9 mouse cellular contexts compared by ENCODE assay signal in the genomic region with DNA sequence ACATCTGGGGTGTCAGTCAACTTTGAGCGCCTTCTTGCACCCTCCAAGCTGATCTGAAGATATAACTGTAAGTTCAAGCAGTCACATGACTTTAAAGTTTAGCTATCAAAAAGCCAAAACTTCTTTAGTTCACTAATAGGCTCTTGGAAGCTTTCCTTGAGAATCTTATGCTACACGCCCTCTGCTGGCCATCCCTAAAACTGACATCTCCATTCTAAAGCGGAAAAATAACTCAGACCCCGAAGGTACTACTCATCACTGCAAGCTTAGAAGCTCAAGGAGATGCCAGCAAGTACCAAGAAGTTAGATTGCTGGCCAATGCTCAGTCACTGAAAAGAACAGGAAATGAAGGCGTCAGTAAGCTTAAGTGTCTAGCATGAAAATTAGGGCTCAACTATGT. TPM values are rescaled to one million over a fixed set of nuclear protein-coding genes. Genes with fewer than 3 reads are reported as not detected.
A peak's percentile ranks its signal among the peaks of the same experiment; 100 is the strongest.
DNase-seq lines count a peak whose midpoint lies in the region; ATAC-seq lines count a peak whose summit lies in the region.
"Had no signal": no experiment of that assay in that cellular context is flagged by ENCODE, and none has a peak within 500 bp of the region (broad histone marks: within the 10 kb centered on the region; RNA-seq: fewer than 3 reads in every experiment).

No protein-coding gene starts in this region.

- no peaks in the 10 kb centered on the region for H3K9me3 ChIP-seq in heart, embryonic 12.5 days (replicated peaks)
- H3K9me3 ChIP-seq in midbrain, embryonic 15.5 days, result no peaks in the 10 kb centered on the region

- no peak overlapping the region for H3K4me3 ChIP-seq in heart, embryonic 12.5 days
- no peak overlapping the region for H3K4me3 ChIP-seq in midbrain, embryonic 15.5 days

- peaks cover 17% of the 10 kb centered on the region for H3K4me1 ChIP-seq in heart, embryonic 12.5 days (replicated peaks)
- peaks cover 45% of the 10 kb centered on the region for H3K4me1 ChIP-seq in midbrain, embryonic 15.5 days

- H3K27ac ChIP-seq in heart, embryonic 12.5 days (ENCODE audit: poor library complexity, severe bottlenecking), result no peak overlapping the region
- peak overlapping the region; percentile 86 for H3K27ac ChIP-seq in midbrain, embryonic 15.5 days

- no peaks in the 10 kb centered on the region for H3K36me3 ChIP-seq in heart, embryonic 12.5 days
- H3K36me3 ChIP-seq in midbrain, embryonic 15.5 days (replicated peaks), result no peaks in the 10 kb centered on the region

- no peak overlapping the region for H3K4me2 ChIP-seq in heart, embryonic 12.5 days
- H3K4me2 ChIP-seq in midbrain, embryonic 15.5 days, result peak overlapping the region; percentile 38

- peak; percentile 54 for DNase-seq in heart, adult 8-10 months (ENCODE audit: low spot score)
- DNase-seq in ES-CJ7 (ENCODE audit: low read depth, low spot score), result peak; percentile 60
- DNase-seq in cerebellum, adult 8-10 months, result peak; percentile 65
- peak; percentile 56 to 73 for DNase-seq in heart, postnatal 14 days
- DNase-seq in left cerebral cortex, postnatal 10 days (ENCODE audit: extremely low spot score in 1 of 2, low spot score in 2 of 2), result peak; percentile 71 to 85
- no peak for DNase-seq in Muller cell, postnatal 12 days (ENCODE audit: inconsistent ontology term)

- intact Hi-C loops in heart, postnatal 14 days (cut with DNase I), result loop anchor here (2.0 kb wide), 2 partner anchors 29 to 69 kb away; a partner anchor contains a TSS
- intact Hi-C loops in left cerebral cortex, postnatal 10 days (cut with DNase I), result no loop called here

- peaks cover 40% of the 10 kb centered on the region for H3K27me3 ChIP-seq in heart, embryonic 12.5 days (replicated peaks)
- no peaks in the 10 kb centered on the region for H3K27me3 ChIP-seq in midbrain, embryonic 15.5 days (replicated peaks)

- 6% methylated on average over 5 of the region's 5 CpGs for WGBS in heart, embryonic 12.5 days
- WGBS in midbrain, embryonic 15.5 days, result 5% methylated on average over 5 of the region's 5 CpGs

- no peak for ATAC-seq in heart, embryonic 12.5 days (ENCODE audit: insufficient number of reproducible peaks, low FRiP score)
- ATAC-seq in midbrain, embryonic 15.5 days (replicated peaks), result no peak

- no peak overlapping the region for H3K9ac ChIP-seq in heart, embryonic 12.5 days
- H3K9ac ChIP-seq in midbrain, embryonic 15.5 days, result peak overlapping the region; percentile 23; the same call in 1 of the 2 replicates

RNA-seq across cellular contexts. Expression of a gene that starts 3.7 kb away (rescaled TPM):
- total RNA-seq in heart, adult 8-10 months (2022), result 100 to 1,000 TPM in 2 of 4 experiments, 10 to 100 TPM in 2; 65.1 to 119 (median 88.0) TPM
- 15.6 and 17.7 TPM in 2 replicates for polyA plus RNA-seq in heart, embryonic 12.5 days (2016; fragmentation: Nextera tagmentation; extraction: Ambion mirVana)
- total RNA-seq in heart, postnatal 14 days (2021), result 10 to 100 TPM; 68.7 to 78.0 TPM
- total RNA-seq in left cerebral cortex, postnatal 10 days (2021), result 100 to 1,000 TPM; 179 to 193 TPM
- 51.5 and 53.0 TPM in 2 replicates for polyA plus RNA-seq in midbrain, embryonic 15.5 days (2015; fragmentation: Nextera tagmentation; extraction: Ambion mirVana)

RNA-seq across cellular contexts. Expression of a gene that starts 23.5 kb away (rescaled TPM):
- not detected for total RNA-seq in heart, adult 8-10 months (2022)
- 0.23 and 0.49 TPM in 2 replicates for polyA plus RNA-seq in heart, embryonic 12.5 days (2016; fragmentation: Nextera tagmentation; extraction: Ambion mirVana)
- not detected for total RNA-seq in heart, postnatal 14 days (2021)
- total RNA-seq in left cerebral cortex, postnatal 10 days (2021), result not detected
- 0.29 and 0.50 TPM in 2 replicates for polyA plus RNA-seq in midbrain, embryonic 15.5 days (2015; fragmentation: Nextera tagmentation; extraction: Ambion mirVana)
- total RNA-seq: heart, postnatal 36 days had no signal

RNA-seq across cellular contexts. Expression of a gene that starts 29.5 kb away (rescaled TPM):
- total RNA-seq in heart, adult 8-10 months (2022), result 1 to 10 TPM; 4.3 to 9.8 (median 7.0) TPM
- polyA plus RNA-seq in heart, embryonic 12.5 days (2016; fragmentation: Nextera tagmentation; extraction: Ambion mirVana), result 3.4 and 3.9 TPM in 2 replicates
- 1 to 10 TPM; 6.0 to 8.4 TPM for total RNA-seq in heart, postnatal 14 days (2021)
- total RNA-seq in left cerebral cortex, postnatal 10 days (2021), result 100 to 1,000 TPM; 283 to 300 TPM
- 40.5 and 41.2 TPM in 2 replicates for polyA plus RNA-seq in midbrain, embryonic 15.5 days (2015; fragmentation: Nextera tagmentation; extraction: Ambion mirVana)

RNA-seq across cellular contexts. Expression of a gene that starts 54.4 kb away (rescaled TPM):
- 100 to 1,000 TPM; 255 to 280 (median 263) TPM for total RNA-seq in heart, adult 8-10 months (2022)
- 568 and 582 TPM in 2 replicates for polyA plus RNA-seq in heart, embryonic 12.5 days (2016; fragmentation: Nextera tagmentation; extraction: Ambion mirVana)
- total RNA-seq in heart, postnatal 14 days (2021), result 100 to 1,000 TPM; 285 to 286 TPM
- total RNA-seq in left cerebral cortex, postnatal 10 days (2021), result 100 to 1,000 TPM; 270 to 280 TPM
- 485 and 501 TPM in 2 replicates for polyA plus RNA-seq in midbrain, embryonic 15.5 days (2015; fragmentation: Nextera tagmentation; extraction: Ambion mirVana)

Comparison
In these comparisons a context has a peak if more than half of its experiments do, and no peak if none do; other contexts are left out.
1. RNA of a gene that starts 29.5 kb away (total RNA-seq): 283 to 300 TPM in left cerebral cortex, postnatal 10 days; 6.0 to 8.4 TPM in heart, postnatal 14 days and 4.3 to 9.8 TPM in heart, adult 8-10 months; every median in the first group is over 10 times any median in the second.